Mouse (Mus musculus): Measurements from ENCODE around the gene Camkmt. TPM values are rescaled to one million over a fixed set of nuclear protein-coding genes. Genes with fewer than 3 reads are reported as not detected.

Camkmt gene
- polyA plus RNA-seq, 1 experiment, result 3.6 TPM

- Histone ChIP-seq H3K4me3 (ENCODE audit: insufficient read depth, low read depth, low read length) (no peak overlapping the region), H3K27me3 (replicated peaks; ENCODE audit: control insufficient read depth, insufficient read depth, low read length) (no peaks in the 10 kb centered on the region; the same call in 1 of the 2 replicates), H3K27ac (ENCODE audit: insufficient read depth, low read depth, low read length) (no peak overlapping the region), H3K36me3 (ENCODE audit: control insufficient read depth, insufficient read depth, low read length) (no peaks in the 10 kb centered on the region), H3K4me1 (ENCODE audit: control insufficient read depth, insufficient read depth, low read length) (no peaks in the 10 kb centered on the region)
- TF ChIP-seq POLR2A (IDR thresholded peaks at IDR 0.05; ENCODE audit: low read depth, low read length) (no peak), CTCF (conservative IDR thresholded peaks at IDR 0.05; ENCODE audit: insufficient read depth, insufficient read length, low read depth, low read length) (no peak)
- DNase-seq, result no peak
- 7% methylated on average over 5 of the region's 5 CpGs for WGBS
Measured at GRCm38 (mm10) chr17:85472687-85473202, 382.4 kb downstream of the Camkmt start.

- DNase-seq, result no peak
- H3K27ac ChIP-seq (ENCODE audit: insufficient read depth, low read depth, low read length), result no peak overlapping the region
- H3K4me1 ChIP-seq (ENCODE audit: control insufficient read depth, insufficient read depth, low read length), result no peaks in the 10 kb centered on the region
- H3K4me3 ChIP-seq (ENCODE audit: insufficient read depth, low read depth, low read length), result no peak overlapping the region
- no peak for TF ChIP-seq POLR2A (IDR thresholded peaks at IDR 0.05; ENCODE audit: low read depth, low read length)
- TF ChIP-seq CTCF (conservative IDR thresholded peaks at IDR 0.05; ENCODE audit: insufficient read depth, insufficient read length, low read depth, low read length), result no peak
- H3K27me3 ChIP-seq (replicated peaks; ENCODE audit: control insufficient read depth, insufficient read depth, low read length), result no peaks in the 10 kb centered on the region; the same call in 1 of the 2 replicates
- no peaks in the 10 kb centered on the region for H3K36me3 ChIP-seq (ENCODE audit: control insufficient read depth, insufficient read depth, low read length)
- 5% methylated on average over 16 of the region's 16 CpGs for WGBS
Measured at GRCm38 (mm10) chr17:85473217-85473616, 382.9 kb downstream of the Camkmt start.

- H3K4me3 ChIP-seq (ENCODE audit: insufficient read depth, low read depth, low read length), result no peak overlapping the region
- no peaks in the 10 kb centered on the region for H3K4me1 ChIP-seq (ENCODE audit: control insufficient read depth, insufficient read depth, low read length)
- H3K27me3 ChIP-seq (replicated peaks; ENCODE audit: control insufficient read depth, insufficient read depth, low read length), result no peaks in the 10 kb centered on the region; the same call in 1 of the 2 replicates
- WGBS, result 8% methylated on average over 8 of the region's 8 CpGs
- DNase-seq, result no peak
- H3K27ac ChIP-seq (ENCODE audit: insufficient read depth, low read depth, low read length), result no peak overlapping the region
- H3K36me3 ChIP-seq (ENCODE audit: control insufficient read depth, insufficient read depth, low read length), result no peaks in the 10 kb centered on the region
- no peak for TF ChIP-seq CTCF (conservative IDR thresholded peaks at IDR 0.05; ENCODE audit: insufficient read depth, insufficient read length, low read depth, low read length)
- no peak for TF ChIP-seq POLR2A (IDR thresholded peaks at IDR 0.05; ENCODE audit: low read depth, low read length)
Measured at GRCm38 (mm10) chr17:85473881-85474280, 383.5 kb downstream of the Camkmt start.

- H3K4me3 ChIP-seq (ENCODE audit: insufficient read depth, low read depth, low read length), result no peak overlapping the region
- H3K36me3 ChIP-seq (ENCODE audit: control insufficient read depth, insufficient read depth, low read length), result no peaks in the 10 kb centered on the region
- no peaks in the 10 kb centered on the region for H3K4me1 ChIP-seq (ENCODE audit: control insufficient read depth, insufficient read depth, low read length)
- WGBS, result 88% methylated on average over 8 of the region's 8 CpGs
- no peak for DNase-seq
- peaks cover 6% of the 10 kb centered on the region; the same call in 1 of the 2 replicates for H3K27me3 ChIP-seq (replicated peaks; ENCODE audit: control insufficient read depth, insufficient read depth, low read length)
- H3K27ac ChIP-seq (ENCODE audit: insufficient read depth, low read depth, low read length), result no peak overlapping the region
- no peak for TF ChIP-seq CTCF (conservative IDR thresholded peaks at IDR 0.05; ENCODE audit: insufficient read depth, insufficient read length, low read depth, low read length)
- TF ChIP-seq POLR2A (IDR thresholded peaks at IDR 0.05; ENCODE audit: low read depth, low read length), result no peak
Measured at GRCm38 (mm10) chr17:85481241-85481640, 390.9 kb downstream of the Camkmt start.

- no peak for DNase-seq
- 88% methylated on average over 5 of the region's 5 CpGs for WGBS
- no peak overlapping the region for H3K4me3 ChIP-seq (ENCODE audit: insufficient read depth, low read depth, low read length)
- TF ChIP-seq POLR2A (IDR thresholded peaks at IDR 0.05; ENCODE audit: low read depth, low read length), result no peak
- TF ChIP-seq CTCF (conservative IDR thresholded peaks at IDR 0.05; ENCODE audit: insufficient read depth, insufficient read length, low read depth, low read length), result no peak
- no peak overlapping the region for H3K27ac ChIP-seq (ENCODE audit: insufficient read depth, low read depth, low read length)
- peaks cover 9% of the 10 kb centered on the region; the same call in 1 of the 2 replicates for H3K27me3 ChIP-seq (replicated peaks; ENCODE audit: control insufficient read depth, insufficient read depth, low read length)
- H3K36me3 ChIP-seq (ENCODE audit: control insufficient read depth, insufficient read depth, low read length), result no peaks in the 10 kb centered on the region
- no peaks in the 10 kb centered on the region for H3K4me1 ChIP-seq (ENCODE audit: control insufficient read depth, insufficient read depth, low read length)
Measured at GRCm38 (mm10) chr17:85483086-85483485, 392.7 kb downstream of the Camkmt start.

- Histone ChIP-seq H3K36me3 (ENCODE audit: control insufficient read depth, insufficient read depth, low read length) (no peaks in the 10 kb centered on the region), H3K4me1 (ENCODE audit: control insufficient read depth, insufficient read depth, low read length) (no peaks in the 10 kb centered on the region), H3K4me3 (ENCODE audit: insufficient read depth, low read depth, low read length) (no peak overlapping the region), H3K27me3 (replicated peaks; ENCODE audit: control insufficient read depth, insufficient read depth, low read length) (peaks cover 9% of the 10 kb centered on the region; the same call in 1 of the 2 replicates), H3K27ac (ENCODE audit: insufficient read depth, low read depth, low read length) (no peak overlapping the region)
- TF ChIP-seq CTCF (conservative IDR thresholded peaks at IDR 0.05; ENCODE audit: insufficient read depth, insufficient read length, low read depth, low read length) (no peak), POLR2A (IDR thresholded peaks at IDR 0.05; ENCODE audit: low read depth, low read length) (no peak)
- WGBS, result 42% methylated on average over 8 of the region's 8 CpGs
- DNase-seq, result no peak
Measured at GRCm38 (mm10) chr17:85484015-85484414, 393.7 kb downstream of the Camkmt start.

GRCm38 (mm10) chr17:85484526-85484925, 394.2 kb downstream of the Camkmt start:
- DNase-seq, result no peak
- no peaks in the 10 kb centered on the region for H3K4me1 ChIP-seq (ENCODE audit: control insufficient read depth, insufficient read depth, low read length)
- TF ChIP-seq POLR2A (IDR thresholded peaks at IDR 0.05; ENCODE audit: low read depth, low read length), result no peak
- TF ChIP-seq CTCF (conservative IDR thresholded peaks at IDR 0.05; ENCODE audit: insufficient read depth, insufficient read length, low read depth, low read length), result no peak
- WGBS, result 31% methylated on average over 5 of the region's 5 CpGs
- no peak overlapping the region for H3K27ac ChIP-seq (ENCODE audit: insufficient read depth, low read depth, low read length)
- H3K36me3 ChIP-seq (ENCODE audit: control insufficient read depth, insufficient read depth, low read length), result no peaks in the 10 kb centered on the region
- H3K27me3 ChIP-seq (replicated peaks; ENCODE audit: control insufficient read depth, insufficient read depth, low read length), result peaks cover 10% of the 10 kb centered on the region; the same call in 1 of the 2 replicates
- no peak overlapping the region for H3K4me3 ChIP-seq (ENCODE audit: insufficient read depth, low read depth, low read length)
